Mouse (Mus musculus): ENCODE results near the gene Olfr904. TPM values are rescaled to one million over a fixed set of nuclear protein-coding genes. Genes with fewer than 3 reads are reported as not detected.
"Not testable (repeated sequence)": the region's sequence is repeated elsewhere in the genome, so short reads cannot be mapped to it uniquely, and the experiment has no call there.

The Olfr904 gene
- not detected for polyA plus RNA-seq (2017; shearing (Covaris generic))

DNA sequence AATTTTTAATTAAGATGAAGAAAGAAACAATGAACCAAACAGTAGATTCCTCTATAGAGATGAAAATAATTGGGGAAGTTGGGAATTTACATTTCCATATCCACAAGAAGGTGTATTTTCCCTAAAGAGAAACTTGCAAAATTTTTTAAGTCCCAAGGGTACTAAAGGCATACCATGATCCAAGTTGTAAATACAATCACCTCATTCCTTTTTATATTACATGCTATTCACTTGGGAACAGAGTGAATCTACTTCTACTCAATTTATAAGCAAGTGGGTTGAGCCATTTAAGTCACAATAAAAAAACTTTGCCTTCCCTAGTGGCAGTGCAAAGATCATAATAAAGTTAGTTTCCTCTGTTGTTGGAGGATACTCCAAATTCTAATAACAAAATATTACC is at the start of gene Olfr904:
Olfr904 (plus strand) TSS at position 301 of the 400 bp plus-strand sequence.
- no peak for ATAC-seq

DNA sequence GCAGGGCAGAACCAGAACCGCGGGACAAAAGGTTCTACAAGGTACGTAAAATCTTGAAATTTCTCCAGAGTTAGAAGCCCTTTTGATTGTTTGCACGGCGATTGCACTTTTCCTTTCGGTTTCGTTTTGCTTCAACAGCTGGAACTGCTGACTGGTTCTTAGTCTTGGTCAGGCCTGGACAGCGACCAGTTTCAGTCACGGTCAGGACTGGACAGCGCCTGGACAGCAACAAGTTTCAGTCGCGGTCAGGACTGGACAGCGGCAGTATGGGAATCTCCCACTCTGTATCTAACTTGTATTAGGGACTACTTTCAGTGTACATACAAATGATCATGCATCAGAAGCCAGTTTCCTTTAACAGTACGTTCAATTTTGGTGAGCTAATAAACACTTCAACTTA is 49.4 kb upstream of the Olfr904 start:
- ATAC-seq, result not testable (repeated sequence)

GRCm38 (mm10) chr9:38423801-38424200 is 39.1 kb upstream of the Olfr904 start:
- ATAC-seq, result no peak

DNA sequence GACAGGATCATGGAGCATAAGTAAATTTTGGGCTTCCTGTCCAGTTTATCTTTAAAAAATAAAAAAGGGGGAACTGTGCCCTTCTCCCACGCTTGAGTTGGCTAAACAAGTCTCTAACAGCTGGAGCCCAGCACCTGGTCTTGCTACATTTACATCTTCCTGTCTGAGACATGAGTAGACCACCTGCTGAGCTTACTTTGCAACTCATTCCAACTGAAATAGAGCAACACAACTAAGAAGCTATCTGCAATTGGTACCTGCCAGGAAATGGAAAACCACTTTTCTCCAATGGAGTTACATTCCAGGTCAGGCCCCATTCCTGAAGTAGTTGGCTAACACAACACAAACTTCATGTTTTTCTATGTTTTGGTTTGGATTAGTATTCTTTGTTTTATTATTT is 35.9 kb upstream of the Olfr904 start:
- ATAC-seq, result no peak

DNA sequence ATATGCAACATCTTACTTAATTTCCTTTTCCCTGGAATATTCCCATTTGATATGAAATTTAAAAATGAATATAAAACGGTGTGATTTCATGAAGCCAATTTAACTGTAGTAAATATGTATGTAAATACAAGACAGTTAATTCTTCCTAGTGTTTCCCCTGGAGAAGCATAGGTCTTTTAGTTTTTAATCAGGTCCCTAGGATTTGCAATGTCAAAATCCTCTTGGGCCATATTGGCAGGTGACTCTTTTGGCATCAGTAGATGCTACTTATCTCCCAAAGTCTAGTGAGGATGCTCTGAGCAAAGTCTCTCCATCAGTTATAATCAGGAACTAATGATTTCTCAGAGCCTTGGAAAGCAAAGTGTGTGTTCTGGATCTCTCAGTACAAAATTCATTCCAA is 33.8 kb upstream of the Olfr904 start, which contains the start of gene Olfr901:
Olfr901 (plus strand) TSS at position 301 of the 400 bp plus-strand sequence.
- no peak for ATAC-seq

GRCm38 (mm10) chr9:38447352-38447751 is 15.6 kb upstream of the Olfr904 start, which contains the start of gene Olfr902:
Olfr902 (plus strand) TSS chr9:38447652.
- ATAC-seq, result no peak

- no peak for ATAC-seq
Observed at GRCm38 (mm10) chr9:38470807-38471206, 7.9 kb downstream of the Olfr904 start, which contains the start of gene Olfr905. Olfr905 (plus strand) TSS chr9:38471107.

- ATAC-seq, result no peak
Observed at GRCm38 (mm10) chr9:38486785-38487184, 23.8 kb downstream of the Olfr904 start, which contains the start of gene Olfr906. Olfr906 (plus strand) TSS chr9:38487085.

DNA sequence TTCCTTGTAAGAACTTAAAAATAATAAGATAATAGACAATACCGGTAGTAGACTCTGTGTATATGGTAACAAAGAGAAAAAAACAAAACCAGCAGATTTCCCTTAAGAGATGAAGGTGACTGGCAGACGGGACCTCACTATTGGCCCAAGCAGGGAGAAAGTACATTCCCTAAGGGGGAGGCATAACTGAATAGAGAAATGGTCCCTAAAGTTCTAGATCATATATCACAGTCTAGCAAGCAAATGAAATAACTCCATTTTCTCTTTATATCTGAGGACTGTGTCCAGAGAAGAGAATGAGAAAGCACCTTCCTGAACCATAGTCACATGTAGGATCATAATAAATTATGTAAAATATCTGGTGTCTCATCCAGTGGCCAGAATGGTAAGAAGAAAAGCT is 32.6 kb downstream of the Olfr904 start, which contains the start of gene Olfr907:
Olfr907 (plus strand) TSS at position 301 of the 400 bp plus-strand sequence.
- ATAC-seq, result no peak

DNA sequence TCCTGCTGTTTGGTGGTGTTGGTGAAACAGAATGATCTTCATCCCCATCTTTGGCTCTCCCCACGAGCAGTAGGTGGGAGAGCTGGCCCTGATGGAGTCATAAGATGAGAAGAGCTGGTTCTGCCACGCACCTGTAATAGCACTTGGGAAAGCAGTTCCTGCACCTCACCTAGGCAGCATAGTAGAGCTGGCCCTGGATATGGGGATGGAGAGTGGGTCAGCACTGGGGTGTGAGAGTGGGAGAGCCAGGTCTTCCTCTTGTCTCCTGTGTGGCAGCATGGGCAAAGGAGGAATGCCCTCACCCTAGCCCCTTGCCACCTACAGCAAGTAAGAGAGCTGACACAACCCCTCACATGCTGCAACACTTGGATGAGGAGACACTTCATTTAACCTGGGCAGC is 49.4 kb downstream of the Olfr904 start:
- ATAC-seq, result no peak

Other genes starting within 250 kb of the Olfr904 start
- not detected for gene Olfr894, start 245.1 kb upstream of the Olfr904 start, polyA plus RNA-seq (2017; shearing (Covaris generic))
- gene Olfr143, start 210.4 kb upstream of the Olfr904 start, polyA plus RNA-seq (2017; shearing (Covaris generic)), result not detected
- not detected for gene Olfr895, start 195.3 kb upstream of the Olfr904 start, polyA plus RNA-seq (2017; shearing (Covaris generic))
- not detected for gene Olfr896-ps1, start 172.0 kb upstream of the Olfr904 start, polyA plus RNA-seq (2017; shearing (Covaris generic))
- gene Olfr25, start 134.1 kb upstream of the Olfr904 start, polyA plus RNA-seq (2017; shearing (Covaris generic)), result not detected
- gene Olfr898, start 114.7 kb upstream of the Olfr904 start, polyA plus RNA-seq (2017; shearing (Covaris generic)), result not detected
- under 1 TPM in 1 of 3 experiments, not detected in 2; 0.08 TPM for gene Olfr250, start 96.2 kb upstream of the Olfr904 start, polyA plus RNA-seq (2017; shearing (Covaris generic))
- not detected for gene Olfr251, start 86.1 kb upstream of the Olfr904 start, polyA plus RNA-seq (2017; shearing (Covaris generic))
- not detected for gene Olfr147, start 61.4 kb upstream of the Olfr904 start, polyA plus RNA-seq (2017; shearing (Covaris generic))
- gene Olfr901, start 33.7 kb upstream of the Olfr904 start, polyA plus RNA-seq (2017; shearing (Covaris generic)), result not detected
- gene Olfr902, start 15.5 kb upstream of the Olfr904 start, polyA plus RNA-seq (2017; shearing (Covaris generic)), result not detected
- gene Olfr905, start 8.0 kb downstream of the Olfr904 start, polyA plus RNA-seq (2017; shearing (Covaris generic)), result under 1 TPM in 1 of 3 experiments, not detected in 2; 0.09 TPM
- not detected for gene Olfr906, start 23.9 kb downstream of the Olfr904 start, polyA plus RNA-seq (2017; shearing (Covaris generic))
- not detected for gene Olfr907, start 32.7 kb downstream of the Olfr904 start, polyA plus RNA-seq (2017; shearing (Covaris generic))
- under 1 TPM in 2 of 3 experiments, not detected in 1; 0.09 to 0.67 TPM for gene Olfr911-ps1, start 58.4 kb downstream of the Olfr904 start, polyA plus RNA-seq (2017; shearing (Covaris generic))
- gene Olfr910, start 74.7 kb downstream of the Olfr904 start, polyA plus RNA-seq (2017; shearing (Covaris generic)), result not detected
- under 1 TPM in 1 of 3 experiments, not detected in 2; 0.10 TPM for gene Olfr912, start 117.0 kb downstream of the Olfr904 start, polyA plus RNA-seq (2017; shearing (Covaris generic))
- not detected for gene Olfr913, start 129.6 kb downstream of the Olfr904 start, polyA plus RNA-seq (2017; shearing (Covaris generic))
- not detected for gene Olfr914, start 142.0 kb downstream of the Olfr904 start, polyA plus RNA-seq (2017; shearing (Covaris generic))
- not detected for gene Olfr916, start 196.7 kb downstream of the Olfr904 start, polyA plus RNA-seq (2017; shearing (Covaris generic))
- gene Olfr917, start 202.7 kb downstream of the Olfr904 start, polyA plus RNA-seq (2017; shearing (Covaris generic)), result not detected
- not detected for gene Olfr918, start 211.5 kb downstream of the Olfr904 start, polyA plus RNA-seq (2017; shearing (Covaris generic))
- not detected for gene Olfr919, start 240.5 kb downstream of the Olfr904 start, polyA plus RNA-seq (2017; shearing (Covaris generic))

All from inflammation-experienced regulatory T-cells, adult 6 months (primary cell).